In genomic region chr5:9345038-9345617, GRCm38 (mm10) we compare ENCODE assay signal across 12 mouse cellular contexts.
A peak's percentile ranks its signal among the peaks of the same experiment; 100 is the strongest.
DNase-seq lines count a peak whose midpoint lies in the region; ATAC-seq and TF ChIP-seq lines count a peak whose summit lies in the region.
"Had no signal": no experiment of that assay in that cellular context is flagged by ENCODE, and none has a peak within 500 bp of the region (broad histone marks: within the 10 kb centered on the region; RNA-seq: fewer than 3 reads in every experiment).

No protein-coding gene starts in this region.

- peak overlapping the region; percentile 32; the same call in 1 of the 2 replicates for H3K27ac ChIP-seq in neural tube, embryonic 12.5 days
- no peak overlapping the region for H3K27ac ChIP-seq in thymus, adult 2 months (ENCODE audit: control insufficient read depth, insufficient read depth, low read length)
- H3K27ac ChIP-seq: heart, embryonic 13.5 days; liver, embryonic 13.5 days had no signal

- TF ChIP-seq POLR2A in thymus, adult 2 months (IDR thresholded peaks at IDR 0.05; ENCODE audit: control insufficient read depth, extremely low read depth, insufficient read depth, low read length, poor library complexity), result no peak

- no peak for TF ChIP-seq CTCF in thymus, adult 2 months (IDR thresholded peaks at IDR 0.05; ENCODE audit: borderline replicate concordance, control insufficient read depth, extremely low read depth, insufficient read depth, low read length, poor library complexity)

- no peak overlapping the region for H3K4me2 ChIP-seq in neural tube, embryonic 12.5 days (replicated peaks)
- H3K4me2 ChIP-seq: heart, embryonic 13.5 days; liver, embryonic 13.5 days had no signal

- H3K9me3 ChIP-seq in neural tube, embryonic 12.5 days, result no peaks in the 10 kb centered on the region
- H3K9me3 ChIP-seq: heart, embryonic 13.5 days; liver, embryonic 13.5 days had no signal

- no peaks in the 10 kb centered on the region for H3K36me3 ChIP-seq in neural tube, embryonic 12.5 days
- no peaks in the 10 kb centered on the region for H3K36me3 ChIP-seq in thymus, adult 2 months (ENCODE audit: control insufficient read depth, insufficient read depth, low read length)
- H3K36me3 ChIP-seq: heart, embryonic 13.5 days; liver, embryonic 13.5 days had no signal

- no peak overlapping the region for H3K4me3 ChIP-seq in neural tube, embryonic 12.5 days
- no peak overlapping the region for H3K4me3 ChIP-seq in thymus, adult 2 months (ENCODE audit: control insufficient read depth, insufficient read depth, low read length)
- H3K4me3 ChIP-seq: heart, embryonic 13.5 days; liver, embryonic 13.5 days had no signal

- peak; percentile 78 for ATAC-seq in frontal cortex, adult (ENCODE audit: low TSS enrichment)
- ATAC-seq in granulocyte monocyte progenitor cell, adult 5-6 weeks (replicated peaks; ENCODE audit: poor library complexity, severe bottlenecking), result peak; percentile 58
- ATAC-seq in neural tube, embryonic 12.5 days (ENCODE audit: low FRiP score, low read depth), result peak; percentile 59; the same call in 1 of the 2 replicates

- DNase-seq in frontal cortex, postnatal 25 days (ENCODE audit: low spot score in 2 of 2), result no peak
- DNase-seq in cerebellum, postnatal 10 days, result peak; percentile 27 to 29
- DNase-seq in layer of hippocampus, adult 18-20 months (ENCODE audit: low spot score in 2 of 2), result no peak
- no peak for DNase-seq in urinary bladder, postnatal 4 days (ENCODE audit: low spot score in 2 of 2)
- DNase-seq in thymus, adult 2 months, result no peak
- DNase-seq: B cell, adult 2 months; kidney, adult 18-20 months; liver, embryonic 13.5 days had no signal

- no peak overlapping the region for H3K9ac ChIP-seq in neural tube, embryonic 12.5 days
- H3K9ac ChIP-seq: heart, embryonic 13.5 days; liver, embryonic 13.5 days had no signal

- 74% methylated on average over 10 of the region's 10 CpGs for WGBS in neural tube, embryonic 12.5 days
- WGBS in thymus, adult 2 months, result 90% methylated on average over 10 of the region's 10 CpGs

- no peaks in the 10 kb centered on the region for H3K4me1 ChIP-seq in neural tube, embryonic 12.5 days
- no peaks in the 10 kb centered on the region for H3K4me1 ChIP-seq in thymus, adult 2 months (replicated peaks; ENCODE audit: control insufficient read depth, insufficient read depth, low read length)
- H3K4me1 ChIP-seq: heart, embryonic 13.5 days; liver, embryonic 13.5 days had no signal

- no peaks in the 10 kb centered on the region for H3K27me3 ChIP-seq in neural tube, embryonic 12.5 days (replicated peaks)
- H3K27me3 ChIP-seq in thymus, adult 2 months (ENCODE audit: control insufficient read depth, insufficient read depth, low read length), result no peaks in the 10 kb centered on the region
- H3K27me3 ChIP-seq: heart, embryonic 13.5 days; liver, embryonic 13.5 days had no signal

Comparison
In these comparisons a context has a peak if more than half of its experiments do, and no peak if none do; other contexts are left out.
1. DNase-seq: peak in cerebellum, postnatal 10 days (2 of 2); none in frontal cortex, postnatal 25 days (0 of 2), layer of hippocampus, adult 18-20 months (0 of 2), urinary bladder, postnatal 4 days (0 of 2) and thymus, adult 2 months (single experiment).
2. Peak in every context shown above with its lines, with median percentiles within 50 percentile points of each other: ATAC-seq.